ENCODE assay signal across 22 mouse cellular contexts in the genomic region with DNA sequence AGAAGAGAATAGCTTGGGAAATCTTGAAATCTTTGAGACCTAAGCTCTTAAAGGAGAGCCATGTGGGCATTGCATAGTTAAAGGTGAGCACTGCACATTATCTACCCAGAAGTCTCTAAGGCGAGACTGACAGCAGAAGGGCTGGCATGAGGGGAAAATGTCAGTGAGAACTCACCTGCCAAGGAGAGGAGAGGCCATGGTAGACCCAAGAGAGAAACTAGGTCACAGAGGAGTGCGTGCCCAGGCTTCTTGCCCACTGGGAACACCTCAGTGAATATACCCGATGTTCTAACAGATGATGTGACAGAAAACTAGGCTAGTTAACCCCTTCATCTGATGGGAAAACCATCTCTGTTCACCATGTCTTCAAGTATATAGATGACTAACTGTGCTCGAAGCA. TPM values are rescaled to one million over a fixed set of nuclear protein-coding genes. Genes with fewer than 3 reads are reported as not detected.
DNase-seq lines count a peak whose midpoint lies in the region; ATAC-seq and TF ChIP-seq lines count a peak whose summit lies in the region.
"Had no signal": no experiment of that assay in that cellular context is flagged by ENCODE, and none has a peak within 500 bp of the region (broad histone marks: within the 10 kb centered on the region; RNA-seq: fewer than 3 reads in every experiment).

No protein-coding gene starts in this region.

- no peak overlapping the region for H3K4me3 ChIP-seq in heart, postnatal 0 days (ENCODE audit: low read depth, low read length)
- H3K4me3 ChIP-seq: embryonic facial prominence, embryonic 10.5 days; forebrain, embryonic 13.5 days; heart, adult 2 months; heart, embryonic 15.5 days; hindbrain, embryonic 12.5 days had no signal

- no peak overlapping the region for H3K9ac ChIP-seq in heart, postnatal 0 days (replicated peaks; ENCODE audit: low read depth, low read length)
- H3K9ac ChIP-seq: forebrain, embryonic 13.5 days; forebrain, postnatal 0 days; heart, embryonic 15.5 days; hindbrain, embryonic 12.5 days had no signal

- peak; percentile 30; the same call in 1 of the 2 replicates for ATAC-seq in heart, postnatal 0 days (ENCODE audit: insufficient read depth, low read depth)
- ATAC-seq: activated CD4-positive, CD25-positive, alpha-beta regulatory T cell, adult 4 months; forebrain, embryonic 13.5 days; forebrain, postnatal 0 days; hindbrain, embryonic 16.5 days; inflammation-experienced regulatory T-cells, adult 6 months; intestine, postnatal 0 days; Patski had no signal

- WGBS in heart, postnatal 0 days, result 80% methylated on average over 4 of the region's 4 CpGs

- no peak for TF ChIP-seq CTCF in heart, postnatal 0 days (IDR thresholded peaks at IDR 0.05; ENCODE audit: low read depth)

- H3K27me3 ChIP-seq in heart, postnatal 0 days (ENCODE audit: control insufficient read depth, insufficient read depth, low read length), result no peaks in the 10 kb centered on the region
- H3K27me3 ChIP-seq: CH12.LX; forebrain, embryonic 13.5 days; heart, embryonic 15.5 days; hindbrain, embryonic 12.5 days; Patski had no signal

- peak; percentile 32 to 48 for DNase-seq in cerebellum, postnatal 10 days
- no peak for DNase-seq in cerebellum, adult 11 months
- no peak for DNase-seq in heart, postnatal 0 days (ENCODE audit: low spot score)
- no peak for DNase-seq in heart, adult 11 months
- DNase-seq in gastrocnemius, postnatal 25 days, result peak; percentile 54
- no peak for DNase-seq in layer of hippocampus, postnatal 14 days (ENCODE audit: low spot score in 2 of 2)
- DNase-seq: adrenal gland, postnatal 36 days; forebrain, postnatal 0 days; heart, adult 2 months; heart, postnatal 4 days; kidney, adult 8-10 months had no signal

- no peak overlapping the region for H3K4me2 ChIP-seq in heart, postnatal 0 days (ENCODE audit: low read depth, low read length)
- H3K4me2 ChIP-seq: forebrain, embryonic 13.5 days; heart, embryonic 11.5 days; heart, embryonic 15.5 days; hindbrain, embryonic 12.5 days had no signal

- no peaks in the 10 kb centered on the region for H3K9me3 ChIP-seq in heart, postnatal 0 days (replicated peaks; ENCODE audit: control insufficient read depth, low read length)
- H3K9me3 ChIP-seq: embryonic facial prominence, embryonic 10.5 days; forebrain, embryonic 13.5 days; heart, embryonic 15.5 days; hindbrain, embryonic 12.5 days had no signal

- peaks cover 4% of the 10 kb centered on the region; the same call in 1 of the 2 replicates for H3K36me3 ChIP-seq in heart, postnatal 0 days (replicated peaks; ENCODE audit: control insufficient read depth, insufficient read depth, low read length)

- no peaks in the 10 kb centered on the region for H3K4me1 ChIP-seq in heart, postnatal 0 days (ENCODE audit: control insufficient read depth, insufficient read depth)
- H3K4me1 ChIP-seq: embryonic facial prominence, embryonic 10.5 days; forebrain, embryonic 13.5 days; heart, embryonic 15.5 days; hindbrain, embryonic 12.5 days had no signal

- H3K27ac ChIP-seq in heart, postnatal 0 days (ENCODE audit: low read depth), result no peak overlapping the region
- H3K27ac ChIP-seq: embryonic facial prominence, embryonic 10.5 days; forebrain, embryonic 13.5 days; heart, adult 2 months; heart, embryonic 15.5 days; hindbrain, embryonic 12.5 days had no signal

- no peak for TF ChIP-seq EP300 in heart, postnatal 0 days (IDR thresholded peaks at IDR 0.05; ENCODE audit: low read depth)

RNA-seq across cellular contexts. Expression of a gene that starts 18.2 kb away (rescaled TPM):
- total RNA-seq in heart, postnatal 0 days (2014; rRNA removed; ENCODE audit: low replicate concordance), result 87.3 and 90.3 TPM in 2 replicates
- polyA plus RNA-seq in heart, postnatal 0 days (2015; fragmentation: Nextera tagmentation; extraction: Ambion mirVana), result 36.9 and 37.0 TPM in 2 replicates
- 10 to 100 TPM; 29.2 to 39.4 TPM for total RNA-seq in gastrocnemius, postnatal 25 days (2021)
- total RNA-seq in layer of hippocampus, postnatal 14 days (2021), result 10 to 100 TPM; 35.7 to 39.1 TPM

Comparison
In these comparisons a context has a peak if more than half of its experiments do, and no peak if none do; other contexts are left out.
1. DNase-seq: peak in cerebellum, postnatal 10 days (2 of 2) and gastrocnemius, postnatal 25 days (single experiment); none in cerebellum, adult 11 months (single experiment), heart, postnatal 0 days (single experiment), heart, adult 11 months (single experiment) and layer of hippocampus, postnatal 14 days (0 of 2).